Mouse (Mus musculus): ENCODE data around the gene Nudt12. TPM values are rescaled to one million over a fixed set of nuclear protein-coding genes. Genes with fewer than 3 reads are reported as not detected.

Nudt12 gene
- total RNA-seq (2023): 1 to 10 TPM; 1.5 to 3.0 TPM

DNA sequence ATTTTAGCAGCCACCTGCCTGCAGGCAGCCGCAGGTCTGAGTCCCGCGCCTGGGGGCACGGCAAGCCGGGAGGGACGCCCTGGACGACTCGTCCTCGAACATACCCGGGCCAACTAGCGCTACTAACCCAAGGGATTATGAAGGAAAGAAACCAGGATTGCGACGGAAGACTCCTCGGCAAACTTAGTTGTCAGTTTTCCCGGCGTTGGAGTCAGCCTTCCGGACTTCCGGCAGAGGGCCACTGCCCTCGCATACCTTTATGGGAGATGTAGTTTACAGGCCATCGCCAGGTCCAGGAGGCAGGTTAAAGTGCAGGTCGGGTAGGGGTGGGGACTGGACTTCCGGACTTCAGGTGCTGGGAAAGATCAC is at the start of gene Nudt12:
TSS of gene Nudt12 (minus strand) at position 282 of the 369 bp plus-strand sequence.

GRCm38 (mm10) chr17:58991275-58991674 is 21.9 kb downstream of the Nudt12 start, which contains the start of gene Pdzph1:
Pdzph1 (minus strand) TSS chr17:58991375.

Other genes with a start within 250 kb of the Nudt12 start
- gene Pdzph1, start 22.0 kb downstream of the Nudt12 start, total RNA-seq (2023): not detected

Data from neutrophil, adult 83 days (primary cell).